Mouse (Mus musculus) midbrain, embryonic 13.5 days (tissue): ENCODE results near the gene Ank. TPM values are rescaled to one million over a fixed set of nuclear protein-coding genes. Genes with fewer than 3 reads are reported as not detected.

Experiments
- ATAC-seq: fragments of 200-750 bp; cut with Nextera tagmentation; 2 replicates; pipeline ENCODE4 v1.8.0; 2017; ENCODE audit warnings: mild to moderate bottlenecking, moderate TSS enrichment, moderate library complexity
- H3K27ac ChIP-seq: fragments of 300-500 bp; sonication (generic); 2 replicates; pipeline ENCODE4 v1.5.1; 2015; ENCODE audit warnings: inconsistent platforms, mild to moderate bottlenecking, moderate library complexity
- H3K27me3 ChIP-seq: fragments of 300-500 bp; sonication (generic); 2 replicates; pipeline ENCODE4 v1.6.1; 2015; ENCODE audit warnings: mild to moderate bottlenecking, inconsistent platforms
- H3K36me3 ChIP-seq: fragments of 300-500 bp; sonication (generic); 2 replicates; pipeline ENCODE4 v1.6.1; 2015; ENCODE audit warnings: mild to moderate bottlenecking, inconsistent platforms
- H3K4me1 ChIP-seq: fragments of 300-500 bp; sonication (generic); replicated peaks from 2 replicates; pipeline ENCODE4 v1.6.1; 2015; ENCODE audit warnings: inconsistent platforms
- H3K4me2 ChIP-seq: fragments of 300-500 bp; sonication (generic); replicated peaks from 2 replicates; pipeline ENCODE4 v1.6.1; 2015; ENCODE audit warnings: moderate library complexity, mild to moderate bottlenecking, inconsistent platforms
- H3K4me3 ChIP-seq: fragments of 300-500 bp; sonication (generic); replicated peaks from 2 replicates; pipeline ENCODE4 v1.5.1; 2015; ENCODE audit warnings: mild to moderate bottlenecking, inconsistent platforms
- H3K9ac ChIP-seq: fragments of 300-500 bp; sonication (generic); replicated peaks from 2 replicates; pipeline ENCODE4 v1.6.1; 2015; ENCODE audit warnings: mild to moderate bottlenecking, inconsistent platforms
- H3K9me3 ChIP-seq: fragments of 300-500 bp; sonication (generic); 2 replicates; pipeline ENCODE4 v1.6.1; 2016; ENCODE audit warnings: mild to moderate bottlenecking, inconsistent platforms
- WGBS: fragments of 180-500 bp; shearing (Covaris S2); methylation state at CpG from one replicate; pipeline ENCODE4 v1.1.7; 2015; 5-methylcytosine and 5-hydroxymethylcytosine counted together
- polyA plus RNA-seq: library from polyadenylated mRNA; unstranded; fragments of >200 nt; fragmentation: Nextera tagmentation; extraction: Ambion mirVana; gene quantifications from 2 replicates; pipeline ENCODE4 v1.2.1, GENCODE M21; 2015

Ank gene
- polyA plus RNA-seq, 1 experiment from 2014 or later: 11.5 TPM

DNA sequence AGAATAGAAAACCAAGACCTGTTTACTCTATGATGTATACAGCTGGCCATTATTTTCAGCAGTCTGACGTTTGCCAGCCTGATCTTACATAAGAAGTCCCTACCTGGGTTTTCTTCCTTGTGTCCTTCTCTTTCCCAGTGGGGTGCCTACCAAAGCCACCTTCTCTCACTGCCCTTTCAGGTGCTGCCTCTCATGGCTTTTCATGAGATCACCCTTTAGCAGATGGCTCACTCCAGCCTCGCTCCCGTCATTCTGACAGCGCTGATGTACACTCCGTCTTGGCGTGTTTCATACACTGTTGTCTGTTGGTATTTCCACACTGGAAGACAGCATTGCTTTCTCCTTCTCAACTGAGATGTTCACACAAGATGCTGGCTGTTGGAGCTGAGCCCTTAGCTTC, 117.1 kb downstream of the Ank start:
- Histone ChIP-seq H3K36me3 (peaks cover 30% of the 10 kb centered on the region; the same call in 1 of the 2 replicates), H3K4me1 (peaks cover 13% of the 10 kb centered on the region), H3K4me2 (no peak overlapping the region), H3K4me3 (no peak overlapping the region), H3K9ac (no peak overlapping the region), H3K27me3 (no peaks in the 10 kb centered on the region), H3K9me3 (no peaks in the 10 kb centered on the region), H3K27ac (no peak overlapping the region)
- no peak for ATAC-seq
- WGBS: 97% methylated on average over 6 of the region's 6 CpGs

DNA sequence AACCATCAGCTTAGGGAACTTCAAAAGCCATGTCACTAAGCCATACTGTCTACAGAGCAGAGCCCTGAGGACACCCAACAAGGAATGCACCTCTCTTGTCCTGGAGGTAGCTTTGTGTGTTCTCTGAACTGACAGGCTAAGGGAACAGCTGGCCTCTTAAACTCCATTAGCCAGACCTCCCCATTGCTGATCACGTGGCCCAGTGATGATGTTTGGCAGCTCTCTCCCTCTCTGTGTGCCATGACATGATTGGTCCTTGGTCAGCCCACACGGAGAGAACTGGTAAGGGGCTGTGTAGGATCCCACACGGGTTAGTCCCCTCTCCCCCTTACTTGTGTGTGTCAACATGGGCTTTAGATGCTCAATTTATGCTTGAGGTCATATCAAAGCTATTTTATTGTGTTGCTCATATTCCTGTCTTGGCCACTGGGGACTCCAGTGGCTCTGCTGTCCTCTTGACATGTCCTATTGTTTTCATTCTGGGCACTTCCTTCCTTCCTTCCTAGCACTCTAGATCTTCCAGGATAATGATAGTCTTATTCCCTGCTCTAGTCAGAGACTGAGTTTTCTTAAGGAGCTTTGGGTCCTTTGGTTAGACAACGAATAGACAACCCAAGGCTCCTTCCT, 119.1 kb downstream of the Ank start:
- Histone ChIP-seq H3K4me3 (no peak overlapping the region), H3K36me3 (peaks cover 39% of the 10 kb centered on the region), H3K4me2 (no peak overlapping the region), H3K9ac (no peak overlapping the region), H3K4me1 (peaks cover 13% of the 10 kb centered on the region), H3K27me3 (no peaks in the 10 kb centered on the region), H3K27ac (no peak overlapping the region), H3K9me3 (no peaks in the 10 kb centered on the region)
- WGBS: 85% methylated on average over 4 of the region's 4 CpGs
- ATAC-seq: no peak

DNA sequence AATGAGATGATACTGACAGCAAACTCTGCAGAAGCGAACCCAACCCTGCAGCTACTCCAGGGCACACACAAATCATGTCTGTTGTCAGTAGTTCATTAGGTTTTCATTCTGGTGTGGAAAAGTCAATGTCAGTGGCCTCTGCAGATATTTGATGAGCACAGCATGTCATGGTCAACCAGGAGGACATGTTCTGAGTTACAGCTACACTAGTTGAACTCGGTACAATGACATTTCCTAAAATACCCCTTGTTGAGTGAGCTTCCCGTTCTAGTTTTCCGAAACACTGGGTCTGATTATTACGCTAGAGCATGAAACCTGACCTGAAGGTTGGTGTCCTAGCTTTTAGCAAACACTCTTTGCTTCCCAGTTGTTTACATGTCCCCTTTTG, 119.6 kb downstream of the Ank start:
- Histone ChIP-seq H3K4me3 (no peak overlapping the region), H3K9me3 (no peaks in the 10 kb centered on the region), H3K27ac (no peak overlapping the region), H3K4me2 (no peak overlapping the region), H3K9ac (no peak overlapping the region), H3K27me3 (no peaks in the 10 kb centered on the region), H3K4me1 (peaks cover 8% of the 10 kb centered on the region), H3K36me3 (peaks cover 42% of the 10 kb centered on the region)
- ATAC-seq: no peak
- WGBS: 96% methylated on average over 5 of the region's 5 CpGs

DNA sequence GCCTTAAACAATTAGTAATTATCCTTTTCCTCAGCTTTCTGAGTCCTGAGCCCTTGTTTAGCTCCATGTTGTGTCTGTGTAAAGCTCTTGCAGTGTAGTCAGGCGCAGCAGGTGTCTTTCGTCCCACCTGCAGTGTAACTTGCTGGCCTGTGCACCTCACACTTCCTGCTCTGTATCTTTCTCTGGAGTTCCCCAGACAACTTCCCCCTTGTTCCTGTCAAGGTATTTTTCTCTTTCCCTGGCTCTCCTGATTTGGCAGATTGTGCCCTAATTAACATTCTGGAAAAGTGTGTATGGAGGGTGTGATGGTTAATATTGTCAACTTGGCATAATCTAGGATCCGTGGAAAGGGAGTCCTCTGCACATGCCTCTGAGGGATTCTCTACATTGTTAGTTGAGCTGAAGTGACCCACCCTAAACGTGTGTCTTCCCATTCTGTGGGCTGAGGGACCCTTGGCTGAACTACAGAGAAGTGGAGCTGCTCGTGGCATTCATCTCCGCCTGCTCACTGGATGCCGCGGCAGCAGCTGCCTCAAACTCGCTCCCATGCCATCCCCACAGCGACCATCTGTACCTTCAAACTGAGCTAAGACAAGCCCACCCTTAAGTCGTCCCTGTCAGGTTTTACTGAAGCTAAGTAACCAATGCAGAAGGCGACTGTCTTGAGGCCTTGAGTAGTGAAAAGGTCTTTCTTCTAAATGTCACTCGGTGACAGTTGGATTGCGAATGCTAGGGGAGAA, 121.8 kb downstream of the Ank start:
- Histone ChIP-seq H3K4me2 (no peak overlapping the region), H3K36me3 (peaks cover 55% of the 10 kb centered on the region), H3K4me1 (no peaks in the 10 kb centered on the region), H3K27me3 (no peaks in the 10 kb centered on the region), H3K9me3 (no peaks in the 10 kb centered on the region), H3K9ac (no peak overlapping the region), H3K4me3 (no peak overlapping the region), H3K27ac (no peak overlapping the region)
- WGBS: 71% methylated on average over 14 of the region's 14 CpGs
- no peak for ATAC-seq

DNA sequence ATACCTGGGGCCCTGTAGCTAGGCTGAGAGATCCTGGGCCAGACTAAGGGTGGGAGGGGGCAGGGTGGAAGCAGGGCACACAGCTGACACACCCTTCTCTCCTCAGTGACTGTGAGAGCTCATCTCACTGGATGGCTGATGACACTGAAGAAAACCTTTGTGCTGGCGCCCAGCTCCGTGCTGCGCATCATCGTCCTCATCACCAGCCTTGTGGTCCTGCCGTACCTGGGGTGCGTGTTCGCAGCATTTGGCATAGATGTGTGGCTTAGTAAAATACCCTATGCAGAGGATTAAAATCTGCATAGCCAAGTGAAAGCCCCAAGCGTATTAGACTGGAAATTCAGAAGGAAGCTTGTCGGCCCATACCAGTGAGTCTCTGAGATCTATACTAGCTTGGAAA, 124.3 kb downstream of the Ank start:
- Histone ChIP-seq H3K27me3 (no peaks in the 10 kb centered on the region), H3K4me3 (no peak overlapping the region), H3K9me3 (no peaks in the 10 kb centered on the region), H3K36me3 (peaks cover 63% of the 10 kb centered on the region), H3K4me1 (peaks cover 10% of the 10 kb centered on the region; the same call in 1 of the 2 replicates), H3K4me2 (no peak overlapping the region), H3K27ac (no peak overlapping the region), H3K9ac (no peak overlapping the region)
- WGBS: 94% methylated on average over 9 of the region's 9 CpGs
- no peak for ATAC-seq

DNA sequence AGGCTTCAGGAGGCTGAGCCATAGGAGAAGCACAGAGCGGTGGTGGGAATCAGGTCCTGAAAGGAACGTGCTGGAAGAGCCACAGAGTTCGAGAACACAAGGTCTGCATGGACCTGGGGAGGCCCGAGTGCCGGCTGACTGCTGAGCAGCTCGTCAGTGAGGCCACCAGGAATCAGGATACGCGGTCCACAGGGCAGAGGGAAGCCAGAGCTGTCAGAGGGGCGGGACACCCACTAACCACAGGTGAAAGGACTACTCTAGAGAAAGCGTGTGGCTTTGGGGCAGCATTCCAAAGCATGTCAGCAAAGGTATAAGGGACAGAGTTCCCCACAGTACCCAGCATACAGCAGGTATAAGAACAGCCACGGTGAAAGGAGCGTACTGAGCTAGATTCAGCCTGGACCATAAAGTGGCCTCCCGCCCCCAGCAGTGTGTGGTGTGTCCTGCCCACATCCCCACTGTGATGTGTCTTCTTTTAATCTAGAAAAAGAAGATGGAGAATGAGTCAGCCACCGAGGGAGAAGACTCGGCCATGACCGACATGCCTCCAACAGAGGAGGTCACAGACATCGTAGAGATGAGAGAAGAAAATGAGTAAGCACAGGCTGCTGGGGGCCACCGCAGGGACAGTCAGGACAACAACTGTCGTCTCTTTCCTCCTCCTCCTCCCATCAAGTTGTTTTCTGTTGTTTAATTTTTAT, 126.3 kb downstream of the Ank start:
- Histone ChIP-seq H3K27ac (no peak overlapping the region), H3K9me3 (no peaks in the 10 kb centered on the region), H3K4me3 (no peak overlapping the region), H3K4me1 (peaks cover 11% of the 10 kb centered on the region; the same call in 1 of the 2 replicates), H3K9ac (no peak overlapping the region), H3K36me3 (peaks cover 61% of the 10 kb centered on the region), H3K4me2 (no peak overlapping the region), H3K27me3 (no peaks in the 10 kb centered on the region)
- ATAC-seq: no peak
- 91% methylated on average over 19 of the region's 19 CpGs for WGBS

DNA sequence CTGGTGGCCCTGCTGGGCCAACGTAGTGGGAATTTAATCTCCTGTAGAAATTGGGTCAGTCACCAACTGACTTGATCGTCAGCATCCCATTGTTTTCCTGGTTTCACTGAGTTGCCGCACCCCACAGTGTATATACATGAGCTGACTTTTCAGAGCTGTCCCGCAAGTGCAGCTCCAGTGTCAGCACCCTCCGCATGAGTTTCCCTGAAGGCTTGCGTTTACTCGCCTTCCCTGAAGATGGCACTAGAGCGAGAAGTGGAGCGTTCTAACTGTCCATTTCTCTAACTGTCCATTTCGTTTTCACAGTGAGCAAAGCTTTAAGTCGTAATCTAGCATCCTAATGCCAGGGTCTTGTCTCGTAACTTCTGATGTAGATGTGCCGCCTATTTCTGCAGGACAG, 127.2 kb downstream of the Ank start:
- no peak for ATAC-seq
- no peaks in the 10 kb centered on the region for H3K9me3 ChIP-seq
- no peak overlapping the region for H3K9ac ChIP-seq
- WGBS: 72% methylated on average over 13 of the region's 13 CpGs
- H3K36me3 ChIP-seq: peaks cover 63% of the 10 kb centered on the region
- H3K4me1 ChIP-seq: peaks cover 11% of the 10 kb centered on the region; the same call in 1 of the 2 replicates
- no peak overlapping the region for H3K4me2 ChIP-seq
- H3K27ac ChIP-seq: no peak overlapping the region
- no peaks in the 10 kb centered on the region for H3K27me3 ChIP-seq
- no peak overlapping the region for H3K4me3 ChIP-seq

DNA sequence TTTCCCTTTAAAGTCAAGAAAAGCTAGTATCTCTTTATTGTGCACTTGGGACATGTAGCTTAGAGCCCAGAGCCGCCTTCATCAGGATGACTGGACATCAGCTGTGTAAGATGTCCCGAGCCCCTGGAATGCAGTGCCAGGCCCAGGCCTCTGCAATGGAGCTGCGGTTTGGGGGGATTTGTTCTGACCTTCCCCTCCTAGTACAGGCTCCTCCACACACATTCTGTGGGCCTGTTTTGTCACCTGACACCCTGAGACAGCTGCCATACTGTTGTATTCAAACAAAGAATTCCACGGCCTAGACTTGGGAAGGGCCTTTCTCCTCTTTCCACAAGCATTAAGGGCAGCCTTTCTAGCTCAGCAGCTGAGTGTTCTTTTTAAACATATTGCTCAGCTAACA, 128.5 kb downstream of the Ank start:
- Histone ChIP-seq H3K36me3 (peaks cover 57% of the 10 kb centered on the region), H3K4me1 (peaks cover 11% of the 10 kb centered on the region; the same call in 1 of the 2 replicates), H3K27me3 (no peaks in the 10 kb centered on the region), H3K9ac (0 out of 2 replicates have a peak overlapping the region, but pooled peaks have one; percentile 39), H3K4me2 (no peak overlapping the region), H3K4me3 (no peak overlapping the region), H3K27ac (peak overlapping the region; percentile 39; the same call in 1 of the 2 replicates), H3K9me3 (no peaks in the 10 kb centered on the region)
- peak; percentile 37; the same call in 1 of the 2 replicates for ATAC-seq
- 29% methylated on average over 4 of the region's 4 CpGs for WGBS

DNA sequence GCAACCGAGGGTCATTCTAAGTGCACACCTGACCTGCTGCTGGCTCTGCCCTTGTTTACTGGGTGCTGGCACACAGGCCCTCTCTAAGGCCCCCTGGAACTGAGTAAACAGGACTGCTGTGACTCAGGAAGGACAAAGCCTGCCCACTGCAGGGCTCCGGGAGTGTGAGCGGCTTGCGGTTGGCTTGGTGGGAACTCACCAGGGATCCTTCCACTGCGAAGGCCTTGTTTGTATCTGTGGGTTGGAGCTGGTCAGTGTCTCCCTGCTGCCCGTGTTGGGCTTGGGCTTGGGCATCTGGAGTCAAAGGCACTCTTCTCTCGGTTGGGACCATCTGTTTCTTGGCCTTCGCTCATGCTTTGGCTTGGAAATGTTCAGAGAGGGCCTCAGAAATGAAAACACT, 129.1 kb downstream of the Ank start:
- H3K9me3 ChIP-seq: no peaks in the 10 kb centered on the region
- H3K9ac ChIP-seq: no peak overlapping the region
- H3K27me3 ChIP-seq: no peaks in the 10 kb centered on the region
- WGBS: 41% methylated on average over 8 of the region's 8 CpGs
- no peak overlapping the region for H3K4me3 ChIP-seq
- peaks cover 11% of the 10 kb centered on the region; the same call in 1 of the 2 replicates for H3K4me1 ChIP-seq
- peaks cover 55% of the 10 kb centered on the region for H3K36me3 ChIP-seq
- ATAC-seq: no peak
- H3K4me2 ChIP-seq: no peak overlapping the region
- peak overlapping the region; percentile 35 for H3K27ac ChIP-seq

DNA sequence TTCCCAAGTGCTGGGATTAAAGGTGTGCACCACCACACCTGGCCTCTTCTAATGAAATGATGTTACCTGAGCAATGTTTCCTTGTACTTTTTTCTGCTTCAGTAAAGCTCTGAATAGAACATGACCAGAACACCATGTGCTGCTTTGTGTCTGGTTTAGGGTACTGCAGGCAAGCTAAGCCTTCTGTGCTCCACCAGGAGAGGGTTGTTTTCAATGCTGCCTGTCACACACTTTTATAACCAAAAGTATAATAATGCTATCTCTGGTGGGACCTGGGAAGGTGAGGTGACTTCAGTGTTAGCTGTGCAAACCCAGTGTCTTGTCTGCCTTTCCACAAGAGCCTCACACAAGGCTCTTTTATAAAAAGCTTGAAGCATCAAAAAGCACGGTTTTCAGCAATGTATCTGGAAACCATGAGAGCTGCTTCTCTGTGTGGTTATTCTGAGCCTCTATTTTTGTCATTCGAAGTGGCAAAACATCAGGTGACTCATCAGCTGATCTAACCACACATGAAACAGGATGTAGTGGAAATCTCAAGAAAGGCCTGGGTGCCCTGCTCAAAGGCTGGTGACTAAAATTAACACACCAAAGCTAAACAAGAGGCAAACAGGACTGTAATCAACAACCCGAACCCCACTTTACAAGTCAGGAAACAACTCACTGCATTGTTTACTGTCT, 130.1 kb downstream of the Ank start:
- Histone ChIP-seq H3K9me3 (no peaks in the 10 kb centered on the region), H3K4me1 (peaks cover 11% of the 10 kb centered on the region; the same call in 1 of the 2 replicates), H3K27me3 (no peaks in the 10 kb centered on the region), H3K9ac (no peak overlapping the region), H3K27ac (no peak overlapping the region), H3K4me3 (no peak overlapping the region), H3K36me3 (peaks cover 49% of the 10 kb centered on the region), H3K4me2 (no peak overlapping the region)
- no peak for ATAC-seq
- 82% methylated on average over 3 of the region's 3 CpGs for WGBS

DNA sequence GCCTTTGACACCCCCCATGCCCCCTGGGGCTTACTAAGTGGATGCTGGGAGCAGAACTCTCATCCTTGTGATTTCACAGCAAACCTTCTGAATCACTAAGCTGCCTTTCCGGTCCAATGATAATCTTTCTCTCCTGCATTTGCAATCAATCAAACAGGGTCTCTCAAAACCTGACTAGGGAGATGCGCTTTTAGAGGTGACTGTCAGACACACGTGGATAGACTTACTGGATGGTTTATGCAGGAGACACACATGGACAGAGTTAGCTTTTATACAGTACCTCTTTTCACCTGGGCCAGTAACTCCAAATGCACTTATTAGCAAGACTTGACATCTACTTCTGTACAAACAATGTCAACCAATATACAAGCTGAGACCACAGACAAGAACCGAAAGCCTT, 131.0 kb downstream of the Ank start:
- WGBS: 77% methylated on average over 4 of the region's 4 CpGs
- ATAC-seq: no peak
- H3K4me1 ChIP-seq: peaks cover 11% of the 10 kb centered on the region; the same call in 1 of the 2 replicates

More for the DNA sequence above, 131.0 kb downstream of the Ank start:
- H3K9me3 ChIP-seq: no peaks in the 10 kb centered on the region
- peaks cover 40% of the 10 kb centered on the region for H3K36me3 ChIP-seq
- no peak overlapping the region for H3K27ac ChIP-seq
- no peak overlapping the region for H3K4me2 ChIP-seq
- no peak overlapping the region for H3K4me3 ChIP-seq
- no peaks in the 10 kb centered on the region for H3K27me3 ChIP-seq
- H3K9ac ChIP-seq: no peak overlapping the region
